Mouse (Mus musculus) retina, embryonic 14.5 days (tissue): ENCODE data around the gene Plekha4.
"Not testable (repeated sequence)": the region's sequence is repeated elsewhere in the genome, so short reads cannot be mapped to it uniquely, and the experiment has no call there.

Experiments used
- DNase-seq: peaks from one replicate; pipeline ENCODE4 v3.0.0-alpha.2; 2015; ENCODE audit warnings: low spot score

Gene Plekha4

DNA sequence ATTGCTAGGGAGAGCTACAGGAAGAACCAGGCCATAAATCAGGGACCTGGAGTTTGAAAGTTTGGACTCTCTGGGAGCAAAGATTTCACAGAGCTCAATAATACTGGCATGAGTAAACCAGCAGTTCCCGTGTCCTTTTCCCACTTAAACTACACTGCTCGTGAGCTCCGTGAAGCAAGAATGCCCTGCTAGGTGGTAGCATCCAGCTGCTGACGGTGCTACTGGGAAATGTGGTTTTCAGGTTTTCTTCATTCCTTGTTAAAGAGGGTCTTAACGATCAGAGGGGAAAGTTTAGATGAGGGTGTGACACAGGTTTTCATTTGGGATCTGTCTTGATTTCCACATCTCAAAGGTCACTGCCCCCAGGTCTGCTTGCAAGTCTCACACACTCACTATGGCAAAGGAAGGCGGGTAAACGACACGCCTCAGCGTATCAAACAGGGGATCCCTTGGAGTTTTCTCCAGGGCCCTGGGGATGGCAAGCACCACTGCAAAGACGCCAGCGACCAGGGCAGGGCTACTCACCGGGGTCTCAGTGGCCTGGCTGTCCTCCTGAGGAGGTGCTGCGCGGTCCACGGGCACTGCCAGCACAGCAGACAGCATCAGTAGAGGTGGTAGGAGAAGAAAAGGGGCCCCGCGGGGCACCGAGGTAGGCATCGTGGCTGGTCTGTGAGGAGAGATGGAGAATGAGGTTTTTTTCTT is 16.8 kb upstream of the Plekha4 start:
- no peak for DNase-seq

DNA sequence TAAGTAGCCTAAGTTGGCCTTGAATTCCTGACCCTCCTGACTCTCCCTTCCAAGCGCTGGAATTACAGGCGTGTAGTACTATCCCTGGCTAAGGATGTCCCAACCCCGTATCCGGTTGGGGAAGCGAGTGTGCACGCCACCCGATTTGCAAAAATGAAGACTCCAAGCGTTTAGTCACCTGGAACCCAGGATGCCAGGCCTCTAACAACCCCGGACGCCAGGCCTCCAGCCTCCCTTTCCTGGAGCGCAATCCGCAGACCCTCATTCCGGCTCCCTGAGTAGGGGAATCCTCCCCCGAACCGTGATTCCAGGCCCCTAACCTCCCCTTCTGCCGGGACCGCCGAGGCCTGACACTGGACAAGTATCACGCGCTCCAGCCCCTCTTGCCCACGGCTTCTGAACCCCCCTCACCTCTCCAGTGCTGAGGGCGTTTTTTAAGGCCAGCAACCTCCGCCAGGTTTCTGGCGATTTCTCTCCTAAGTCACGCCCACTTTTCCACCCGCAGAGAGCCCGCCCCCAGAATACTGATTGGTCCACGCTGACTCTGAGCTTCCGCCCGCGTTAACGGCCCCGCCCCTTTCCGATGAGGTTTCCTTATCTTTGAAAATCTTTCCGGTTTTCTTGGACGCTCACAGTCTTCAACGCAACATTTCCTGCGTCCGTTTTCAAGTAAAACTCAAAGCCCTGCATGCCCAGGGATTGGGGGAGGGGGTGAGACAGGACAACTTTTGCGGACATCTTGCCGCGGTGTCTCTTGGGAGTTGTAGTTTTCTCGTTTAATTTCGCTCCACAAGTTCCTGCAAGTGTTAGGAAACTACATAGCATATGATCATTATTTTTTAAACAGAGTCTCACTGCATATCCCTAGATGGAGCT is 16.0 kb upstream of the Plekha4 start, which contains the start of gene Nucb1:
TSS of gene Nucb1 (minus strand) at position 495 of the 876 bp plus-strand sequence.
- peak; percentile 93 for DNase-seq

GRCm38 (mm10) chr7:45514411-45514810 is 11.7 kb upstream of the Plekha4 start:
- DNase-seq, result no peak

DNA sequence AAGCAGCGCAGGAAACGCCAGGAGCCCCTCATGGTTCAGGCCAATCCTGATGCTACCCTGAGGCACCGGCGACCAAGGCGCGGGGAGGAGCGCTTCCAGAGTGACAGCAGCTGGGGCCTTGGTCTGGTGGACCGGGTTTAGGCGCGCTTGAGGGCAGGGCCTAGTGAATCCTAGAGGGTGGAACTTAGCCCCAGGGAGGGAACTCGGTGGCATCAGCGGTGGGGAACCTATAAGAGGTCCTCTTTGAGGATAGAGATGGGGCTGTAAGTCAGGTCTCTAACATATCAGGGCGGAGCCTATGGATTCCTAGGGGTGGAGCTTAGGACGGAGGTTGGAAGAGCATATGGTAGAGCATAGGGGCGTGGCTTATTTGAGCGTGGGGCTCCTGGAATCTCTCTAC is 10.7 kb upstream of the Plekha4 start:
- peak; percentile 31 for DNase-seq

- DNase-seq, result not testable (repeated sequence)
These were observed 9.3 kb upstream of the Plekha4 start for GRCm38 (mm10) chr7:45516846-45517245.

DNA sequence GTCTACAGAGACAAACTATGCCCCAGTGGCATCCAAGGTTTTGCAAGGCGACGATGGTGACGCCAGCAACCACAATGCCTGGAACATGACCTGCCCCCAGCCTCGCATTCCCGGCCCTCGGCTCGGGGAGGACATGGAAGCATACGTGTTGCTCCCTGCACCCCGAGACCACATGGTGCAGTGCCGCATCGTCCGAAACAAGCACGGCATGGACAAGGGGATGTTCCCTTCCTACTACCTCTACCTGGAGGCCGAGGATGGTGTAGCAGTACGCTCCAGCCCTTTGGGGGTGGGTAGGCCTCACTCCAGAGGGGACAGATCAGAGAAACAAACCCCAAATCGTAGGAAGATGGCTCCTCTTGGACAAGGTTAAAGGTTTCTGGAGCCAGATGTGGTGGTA is 7.5 kb upstream of the Plekha4 start:
- DNase-seq, result no peak

- no peak for DNase-seq
These were observed 6.6 kb upstream of the Plekha4 start for GRCm38 (mm10) chr7:45519345-45520120.

DNA sequence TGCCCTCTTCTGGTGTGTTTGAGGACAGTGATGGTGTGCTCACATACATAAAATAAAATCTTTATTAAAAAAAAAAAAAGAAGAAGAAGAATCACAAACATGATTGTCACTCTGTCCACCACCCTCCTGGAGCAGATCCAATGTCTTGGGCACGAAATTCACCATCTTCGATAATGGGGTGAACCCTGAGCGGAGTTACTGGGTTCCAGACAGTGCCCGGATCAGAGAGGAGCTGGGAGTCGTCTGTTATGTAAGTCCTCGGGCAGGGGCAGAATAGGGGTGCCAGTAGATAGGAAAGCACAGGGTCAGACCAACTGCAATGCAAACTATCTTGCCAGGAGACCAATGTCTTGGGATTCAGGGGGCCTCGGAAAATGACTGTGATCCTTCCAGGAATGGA is 5.5 kb upstream of the Plekha4 start:
- DNase-seq, result no peak

DNA sequence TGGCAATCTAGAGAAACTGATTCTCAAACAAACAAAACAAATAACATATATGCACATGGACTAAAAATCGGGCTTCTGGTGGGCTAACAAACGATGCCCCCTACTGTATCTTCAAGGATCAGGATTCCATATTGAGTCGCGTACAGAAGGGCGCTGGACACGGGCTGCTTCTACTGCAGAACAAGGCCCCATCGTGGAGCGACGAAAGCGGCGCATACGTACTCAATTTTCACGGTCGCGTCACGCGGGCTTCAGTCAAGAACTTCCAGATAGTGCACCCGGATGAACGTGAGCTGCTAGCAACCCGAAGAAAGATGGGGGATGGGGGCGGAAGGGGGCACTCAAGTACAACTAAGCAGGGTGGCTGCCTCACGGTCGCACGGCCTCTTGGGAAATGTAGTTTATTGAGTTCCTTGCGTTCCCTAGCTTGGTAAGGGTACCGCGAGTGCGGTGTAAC is 4.4 kb upstream of the Plekha4 start:
- DNase-seq, result peak; percentile 92

- DNase-seq, result no peak
These were observed 3.9 kb upstream of the Plekha4 start for GRCm38 (mm10) chr7:45522194-45522752.

- DNase-seq, result no peak
These were observed 3.0 kb upstream of the Plekha4 start for GRCm38 (mm10) chr7:45522957-45523676.

DNA sequence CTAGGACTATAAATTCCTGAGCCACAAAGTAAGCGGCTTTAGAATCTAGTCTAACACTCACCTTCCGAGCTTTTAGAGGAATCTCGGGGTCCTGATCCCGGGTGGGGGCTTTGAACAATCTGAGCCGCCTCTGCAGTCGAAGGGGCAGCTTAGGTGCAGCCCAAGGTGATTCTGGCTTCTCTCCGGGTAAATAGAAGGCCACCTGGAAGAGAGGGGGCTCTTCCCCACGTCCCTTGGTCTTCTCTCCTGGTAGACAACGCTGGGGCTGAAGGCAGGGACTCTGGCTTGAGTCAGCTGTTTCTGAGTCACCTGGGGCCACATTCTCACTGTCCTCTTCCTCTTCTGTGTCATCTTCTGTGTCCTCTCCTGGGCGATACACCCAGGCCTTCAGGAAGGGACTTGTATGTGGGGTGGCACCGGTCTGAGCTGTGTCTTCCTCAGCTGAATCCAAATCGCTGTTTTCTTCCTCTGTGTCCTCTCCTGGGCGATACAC is 2.4 kb upstream of the Plekha4 start:
- DNase-seq, result no peak

DNA sequence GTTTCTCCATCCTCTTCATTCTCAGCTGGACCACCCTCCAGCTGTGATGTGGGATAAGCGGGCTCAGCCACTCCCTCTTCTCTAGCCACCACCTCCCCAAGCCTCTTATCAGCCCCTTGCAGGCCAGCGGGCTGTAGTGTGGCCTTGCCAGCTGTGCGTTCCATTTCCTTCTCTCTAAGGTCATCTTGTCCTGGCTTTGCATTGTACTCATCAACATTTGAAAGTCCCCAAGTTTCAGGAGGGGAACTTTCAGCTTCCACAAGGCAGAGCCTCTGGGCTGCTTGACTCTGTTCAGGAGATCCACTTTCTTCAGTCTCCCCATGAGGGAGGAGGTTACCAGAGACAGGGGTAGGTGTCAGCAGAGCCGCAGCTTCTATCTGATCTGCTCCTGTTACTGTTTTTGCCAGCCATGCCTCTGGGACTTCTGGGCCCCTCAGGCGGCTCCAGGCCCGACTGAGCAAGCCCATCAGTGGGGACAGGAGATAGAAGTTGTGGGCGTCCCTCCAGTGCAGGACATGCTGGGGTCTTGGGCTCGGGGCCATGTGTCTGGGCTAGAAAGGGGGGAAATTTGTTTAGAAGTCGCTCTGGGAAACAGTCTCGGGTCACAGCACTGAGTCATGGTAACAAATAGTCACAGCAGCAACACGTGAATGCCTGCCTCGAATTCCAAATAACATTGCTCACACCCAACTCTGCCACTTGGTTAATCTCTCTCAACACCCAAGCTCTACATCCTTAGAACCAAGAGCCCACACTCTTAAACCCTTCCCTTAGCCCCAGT is 1.1 kb upstream of the Plekha4 start:
- peak; percentile 17 for DNase-seq

GRCm38 (mm10) chr7:45526474-45527120 is 467 bp downstream of the Plekha4 start:
- DNase-seq, result no peak

- not testable (repeated sequence) for DNase-seq
These were observed 1.0 kb downstream of the Plekha4 start for GRCm38 (mm10) chr7:45527169-45527568.

- no peak for DNase-seq
These were observed 3.3 kb downstream of the Plekha4 start for GRCm38 (mm10) chr7:45529461-45529860.

DNA sequence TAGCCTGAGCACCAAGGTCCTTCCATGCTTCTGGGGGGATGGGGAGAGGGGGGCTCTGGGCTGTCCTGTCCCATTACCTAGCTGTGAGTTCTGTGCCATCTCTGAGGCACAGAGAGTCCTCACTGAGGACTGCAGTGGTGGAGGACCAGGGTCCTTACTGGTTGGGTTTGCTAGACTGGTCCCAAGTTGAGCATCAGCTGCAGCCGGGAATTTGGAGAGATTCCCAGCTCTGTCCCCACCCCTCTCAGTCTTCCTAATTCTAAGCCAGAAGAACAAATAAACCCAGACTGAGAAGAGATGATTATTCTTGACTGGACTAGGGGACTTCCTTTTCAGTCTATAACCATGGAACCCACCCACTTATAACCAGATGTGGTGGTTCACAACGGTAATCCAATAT is 4.5 kb downstream of the Plekha4 start:
- no peak for DNase-seq

DNA sequence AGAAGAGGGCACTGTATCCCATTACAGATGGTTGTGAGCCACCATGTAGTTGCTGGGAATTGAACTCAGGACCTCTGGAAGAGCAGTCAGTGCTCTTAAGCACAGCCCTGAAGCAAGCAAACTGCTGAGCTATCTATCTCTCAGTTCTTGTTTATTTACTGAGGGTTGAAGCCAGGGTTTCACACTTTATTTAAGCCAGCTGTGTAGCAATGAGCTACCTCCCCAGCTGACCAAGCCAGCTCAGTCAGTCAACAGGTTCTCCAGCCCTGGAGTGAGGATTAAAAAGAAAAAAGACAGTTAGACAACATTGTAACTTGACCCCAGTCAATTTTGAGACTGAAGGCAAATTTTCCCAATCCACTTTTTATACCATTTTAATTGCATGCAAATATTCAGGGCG is 9.5 kb downstream of the Plekha4 start:
- no peak for DNase-seq

GRCm38 (mm10) chr7:45537602-45538001 is 11.5 kb downstream of the Plekha4 start:
- no peak for DNase-seq
